Mouse (Mus musculus) kidney, adult 18-20 months (tissue): Measurements from ENCODE around the gene Dars.
"Not testable (repeated sequence)": the region's sequence is repeated elsewhere in the genome, so short reads cannot be mapped to it uniquely, and the experiment has no call there.

Experiments
- DNase-seq: peaks from one replicate; pipeline ENCODE4 v3.0.0; 2021

Dars gene

DNA sequence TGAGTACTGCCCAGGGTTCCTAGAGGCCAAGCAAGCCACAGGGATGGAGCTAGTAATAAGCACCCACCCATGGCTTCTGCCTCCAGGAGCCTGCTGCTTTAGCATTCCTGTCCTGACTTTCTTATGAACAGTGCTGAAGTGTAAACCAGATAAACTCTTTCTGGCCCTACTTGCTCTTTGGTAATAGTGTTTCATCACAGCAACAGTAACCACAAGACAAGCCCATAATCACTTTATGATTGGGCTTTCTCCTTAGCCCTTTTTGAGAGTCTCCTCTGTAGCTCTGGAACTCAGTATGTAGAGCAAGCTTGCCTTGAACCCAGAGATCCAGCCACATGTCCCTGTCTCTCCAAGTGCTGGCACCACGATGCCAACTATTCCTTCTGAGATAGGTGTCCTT lies 86.9 kb downstream of the Dars start:
- no peak for DNase-seq

DNA sequence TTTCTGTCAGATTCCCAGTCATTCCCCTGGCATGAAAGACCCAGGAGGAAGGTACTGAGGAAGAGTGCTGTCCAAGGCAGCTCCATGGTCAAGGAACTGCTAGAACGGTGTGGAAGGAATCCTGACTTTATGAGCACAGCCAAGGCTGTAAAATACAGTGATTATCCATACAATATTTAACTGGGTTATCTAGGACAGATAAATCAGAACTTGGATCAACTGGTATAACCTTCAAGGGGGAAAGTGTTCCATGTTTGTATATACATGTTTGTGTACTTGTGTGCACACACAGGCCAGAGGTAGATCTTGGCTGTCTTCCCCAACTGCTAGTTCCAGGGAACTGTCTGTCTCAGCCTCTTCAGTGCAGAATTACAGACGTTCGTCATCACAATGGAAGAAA lies 89.0 kb downstream of the Dars start, which contains the start of gene Lct:
Gene Lct, minus strand, starts transcription at position 101 of the 400 bp plus-strand sequence.
- no peak for DNase-seq

GRCm38 (mm10) chr1:128327165-128327564 lies 90.0 kb downstream of the Dars start:
- no peak for DNase-seq

GRCm38 (mm10) chr1:128324776-128325175 lies 92.4 kb downstream of the Dars start:
- DNase-seq, result no peak

DNA sequence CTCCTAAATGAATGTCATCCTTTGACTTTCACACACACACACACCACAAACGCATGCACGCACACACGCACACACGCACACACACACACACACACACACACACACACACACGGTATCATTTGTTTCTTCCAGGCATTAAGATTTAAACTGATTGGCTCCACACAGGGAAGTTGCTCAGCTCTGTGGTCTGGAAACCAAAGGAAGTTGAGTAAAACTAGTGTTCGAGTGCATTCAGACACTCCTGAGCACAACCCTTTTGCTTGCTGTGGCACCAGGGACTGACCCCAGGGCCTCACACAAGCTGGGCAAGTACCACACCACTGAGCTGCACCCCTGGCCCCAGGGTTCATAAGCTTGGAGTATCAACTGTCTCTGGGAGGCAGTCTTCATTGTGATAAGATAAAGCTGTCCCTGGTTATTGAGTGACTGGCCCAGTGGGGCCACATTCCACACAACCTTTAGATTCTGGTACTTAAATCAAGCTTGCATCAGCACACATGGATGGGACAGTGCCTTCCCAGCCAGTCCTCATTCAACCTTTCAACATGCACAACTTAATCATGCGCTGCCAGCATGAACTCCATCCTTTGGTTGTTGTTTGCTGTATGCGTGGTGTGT lies 94.0 kb downstream of the Dars start:
- no peak for DNase-seq

DNA sequence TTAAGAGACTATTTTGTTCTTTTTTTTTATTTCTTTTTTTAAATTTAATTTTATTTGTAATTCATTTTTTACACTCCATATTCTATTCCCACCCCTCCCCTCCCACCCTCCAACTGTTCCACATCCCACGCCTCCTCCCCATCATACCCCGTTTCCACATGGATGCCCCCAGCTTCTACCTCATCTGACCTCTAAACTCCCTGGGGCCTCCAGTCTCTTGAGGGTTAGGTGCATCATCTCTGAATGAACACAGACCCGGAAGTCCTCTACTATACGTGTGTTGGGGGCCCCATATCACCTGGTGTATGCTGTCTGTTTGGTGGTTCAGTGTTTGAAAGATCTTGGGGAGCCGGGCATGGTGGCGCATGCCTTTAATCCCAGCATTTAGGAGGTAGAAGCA lies 97.9 kb downstream of the Dars start:
- not testable (repeated sequence) for DNase-seq

- no peak for DNase-seq
Measured at GRCm38 (mm10) chr1:128314665-128315064, 102.5 kb downstream of the Dars start.
